Mouse (Mus musculus) urinary bladder, postnatal 0 days (tissue): Measurements from ENCODE around the gene Cd200r3. TPM values are rescaled to one million over a fixed set of nuclear protein-coding genes. Genes with fewer than 3 reads are reported as not detected.

Experiments used
- polyA plus RNA-seq: library from polyadenylated mRNA; unstranded; fragments of >200 nt; fragmentation: Nextera tagmentation; extraction: Ambion mirVana; gene quantifications from 2 replicates; pipeline ENCODE4 v1.2.1, GENCODE M21; 2015

Gene Cd200r3
- polyA plus RNA-seq = 5.1 and 6.8 TPM in 2 replicates

GRCm38 (mm10) chr16:44943468-44943867 is at the start of gene Cd200r3:
Gene Cd200r3 (plus strand): TSS chr16:44943678.

Other genes with a start within 250 kb of the Cd200r3 start
- gene Nepro, start 219.4 kb upstream of the Cd200r3 start, polyA plus RNA-seq = 4.5 and 5.1 TPM in 2 replicates
- gene Gtpbp8, start 197.3 kb upstream of the Cd200r3 start, polyA plus RNA-seq = 18.2 and 24.8 TPM in 2 replicates
- gene Cd200r1, start 177.9 kb upstream of the Cd200r3 start, polyA plus RNA-seq = 1.6 and 4.0 TPM in 2 replicates
- gene Cd200r4, start 131.9 kb upstream of the Cd200r3 start, polyA plus RNA-seq = 0.12 and 0.64 TPM in 2 replicates
- 0.15 TPM in 1 of 2 replicates, not detected in the other for gene Cd200r2, start 76.6 kb upstream of the Cd200r3 start, polyA plus RNA-seq
- 122 and 123 TPM in 2 replicates for gene Ccdc80, start 149.7 kb downstream of the Cd200r3 start, polyA plus RNA-seq
- gene Slc35a5, start 215.0 kb downstream of the Cd200r3 start, polyA plus RNA-seq = 12.6 TPM in 2 replicates
- gene Atg3, start 215.1 kb downstream of the Cd200r3 start, polyA plus RNA-seq = 33.1 and 34.9 TPM in 2 replicates